Mouse (Mus musculus) forebrain, embryonic 15.5 days (tissue): ENCODE data around the gene Rtf1. TPM values are rescaled to one million over a fixed set of nuclear protein-coding genes. Genes with fewer than 3 reads are reported as not detected.
"Not testable (repeated sequence)": the region's sequence is repeated elsewhere in the genome, so short reads cannot be mapped to it uniquely, and the experiment has no call there.

ENCODE experiments used
- ATAC-seq: fragments of 200-750 bp; cut with Nextera tagmentation; replicated peaks from 2 replicates; pipeline ENCODE4 v1.8.0; 2017; ENCODE audit warnings: mild to moderate bottlenecking, moderate TSS enrichment, moderate library complexity
- H3K27ac ChIP-seq: fragments of 300-500 bp; sonication (generic); replicated peaks from 2 replicates; pipeline ENCODE4 v1.5.1; 2015; ENCODE audit warnings: mild to moderate bottlenecking, inconsistent platforms
- H3K27me3 ChIP-seq: fragments of 300-500 bp; sonication (generic); 2 replicates; pipeline ENCODE4 v1.6.1; 2015; ENCODE audit warnings: inconsistent platforms
- H3K36me3 ChIP-seq: fragments of 300-500 bp; sonication (generic); 2 replicates; pipeline ENCODE4 v1.6.1; 2015; ENCODE audit warnings: mild to moderate bottlenecking, inconsistent platforms
- H3K4me1 ChIP-seq: fragments of 300-500 bp; sonication (generic); 2 replicates; pipeline ENCODE4 v1.6.1; 2015; ENCODE audit warnings: inconsistent platforms
- H3K4me2 ChIP-seq: fragments of 300-500 bp; sonication (generic); replicated peaks from 2 replicates; pipeline ENCODE4 v1.6.1; 2015; ENCODE audit warnings: mild to moderate bottlenecking, inconsistent platforms
- H3K4me3 ChIP-seq: fragments of 300-500 bp; sonication (generic); 2 replicates; pipeline ENCODE4 v1.5.1; 2015; ENCODE audit warnings: mild to moderate bottlenecking, inconsistent platforms
- H3K9ac ChIP-seq: fragments of 300-500 bp; sonication (generic); replicated peaks from 2 replicates; pipeline ENCODE4 v1.6.1; 2015; ENCODE audit warnings: mild to moderate bottlenecking, inconsistent platforms
- H3K9me3 ChIP-seq: fragments of 300-500 bp; sonication (generic); 2 replicates; pipeline ENCODE4 v1.6.1; 2016; ENCODE audit warnings: inconsistent platforms
- WGBS: fragments of 180-500 bp; shearing (Covaris S2); methylation state at CpG from one replicate; pipeline ENCODE4 v1.1.7; 2015; ENCODE audit warnings: mixed read lengths; 5-methylcytosine and 5-hydroxymethylcytosine counted together
- polyA plus RNA-seq: library from polyadenylated mRNA; unstranded; fragments of >200 nt; fragmentation: Nextera tagmentation; extraction: Ambion mirVana; gene quantifications from 2 replicates; pipeline ENCODE4 v1.2.1, GENCODE M21; 2015

The Rtf1 gene
- polyA plus RNA-seq, 1 experiment from 2014 or later, result 73.7 TPM

DNA sequence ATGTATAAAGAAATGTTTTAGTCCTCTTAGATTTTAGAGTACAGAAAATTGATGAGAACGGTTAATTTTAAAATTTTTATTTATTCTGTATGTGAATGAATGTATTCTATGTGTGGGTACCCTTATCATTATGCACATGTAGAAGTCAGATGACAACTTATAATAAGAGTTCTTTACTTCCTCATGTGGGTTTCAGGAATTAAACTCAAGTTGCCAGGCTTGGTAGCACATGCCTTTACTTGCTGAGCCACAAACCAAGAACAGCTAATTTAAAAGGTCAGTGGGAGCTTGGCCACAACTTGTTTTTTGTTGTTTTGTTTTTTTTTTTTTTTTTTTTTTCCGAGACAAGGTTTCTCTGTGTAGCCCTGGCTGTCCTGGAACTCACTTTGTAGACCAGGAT lies 20.0 kb downstream of the Rtf1 start:
- no peak overlapping the region for H3K4me2 ChIP-seq
- WGBS, result 95% methylated on average over 1 of the region's 2 CpGs
- H3K4me3 ChIP-seq, result no peak overlapping the region
- peaks cover 19% of the 10 kb centered on the region for H3K36me3 ChIP-seq
- H3K9ac ChIP-seq, result no peak overlapping the region
- no peaks in the 10 kb centered on the region for H3K9me3 ChIP-seq
- ATAC-seq, result no peak
- no peaks in the 10 kb centered on the region for H3K27me3 ChIP-seq
- no peak overlapping the region for H3K27ac ChIP-seq
- no peaks in the 10 kb centered on the region for H3K4me1 ChIP-seq

- no peak overlapping the region for H3K27ac ChIP-seq
- peaks cover 19% of the 10 kb centered on the region for H3K36me3 ChIP-seq
- no peak overlapping the region for H3K4me3 ChIP-seq
- 79% methylated on average over 1 of the region's 1 CpGs for WGBS
- no peak overlapping the region for H3K4me2 ChIP-seq
- no peaks in the 10 kb centered on the region for H3K9me3 ChIP-seq
- no peak overlapping the region for H3K9ac ChIP-seq
- ATAC-seq, result no peak
- H3K27me3 ChIP-seq, result no peaks in the 10 kb centered on the region
- no peaks in the 10 kb centered on the region for H3K4me1 ChIP-seq
Measured at GRCm38 (mm10) chr2:119696111-119696510, 21.2 kb downstream of the Rtf1 start.

GRCm38 (mm10) chr2:119698472-119698871 lies 23.6 kb downstream of the Rtf1 start:
- Histone ChIP-seq H3K27ac (no peak overlapping the region), H3K9me3 (no peaks in the 10 kb centered on the region), H3K4me1 (no peaks in the 10 kb centered on the region), H3K9ac (no peak overlapping the region), H3K4me2 (no peak overlapping the region), H3K27me3 (no peaks in the 10 kb centered on the region), H3K4me3 (no peak overlapping the region), H3K36me3 (peaks cover 13% of the 10 kb centered on the region)
- ATAC-seq, result no peak
- WGBS, result 92% methylated on average over 2 of the region's 2 CpGs

- H3K9me3 ChIP-seq, result no peaks in the 10 kb centered on the region
- ATAC-seq, result no peak
- H3K9ac ChIP-seq, result no peak overlapping the region
- 96% methylated on average over 3 of the region's 3 CpGs for WGBS
- no peaks in the 10 kb centered on the region for H3K4me1 ChIP-seq
- peaks cover 6% of the 10 kb centered on the region; the same call in 1 of the 2 replicates for H3K36me3 ChIP-seq
- no peaks in the 10 kb centered on the region for H3K27me3 ChIP-seq
- no peak overlapping the region for H3K4me2 ChIP-seq
- no peak overlapping the region for H3K4me3 ChIP-seq
- no peak overlapping the region for H3K27ac ChIP-seq
Measured at GRCm38 (mm10) chr2:119699962-119700361, 25.1 kb downstream of the Rtf1 start.

- 96% methylated on average over 2 of the region's 2 CpGs for WGBS
Measured at GRCm38 (mm10) chr2:119703171-119703570, 28.3 kb downstream of the Rtf1 start.

GRCm38 (mm10) chr2:119707676-119708075 lies 32.8 kb downstream of the Rtf1 start:
- no peaks in the 10 kb centered on the region for H3K4me1 ChIP-seq
- no peaks in the 10 kb centered on the region for H3K9me3 ChIP-seq
- no peak overlapping the region for H3K4me3 ChIP-seq
- H3K27ac ChIP-seq, result no peak overlapping the region
- H3K9ac ChIP-seq, result no peak overlapping the region
- no peaks in the 10 kb centered on the region for H3K27me3 ChIP-seq
- ATAC-seq, result no peak
- WGBS, result 81% methylated on average over 3 of the region's 3 CpGs
- H3K36me3 ChIP-seq, result peaks cover 52% of the 10 kb centered on the region
- no peak overlapping the region for H3K4me2 ChIP-seq

More at GRCm38 (mm10) chr2:119703171-119703570, 28.3 kb downstream of the Rtf1 start:
- Histone ChIP-seq H3K4me2 (no peak overlapping the region), H3K27ac (no peak overlapping the region), H3K27me3 (no peaks in the 10 kb centered on the region), H3K36me3 (peaks cover 24% of the 10 kb centered on the region), H3K9ac (no peak overlapping the region), H3K4me1 (no peaks in the 10 kb centered on the region), H3K9me3 (no peaks in the 10 kb centered on the region), H3K4me3 (no peak overlapping the region)
- no peak for ATAC-seq

DNA sequence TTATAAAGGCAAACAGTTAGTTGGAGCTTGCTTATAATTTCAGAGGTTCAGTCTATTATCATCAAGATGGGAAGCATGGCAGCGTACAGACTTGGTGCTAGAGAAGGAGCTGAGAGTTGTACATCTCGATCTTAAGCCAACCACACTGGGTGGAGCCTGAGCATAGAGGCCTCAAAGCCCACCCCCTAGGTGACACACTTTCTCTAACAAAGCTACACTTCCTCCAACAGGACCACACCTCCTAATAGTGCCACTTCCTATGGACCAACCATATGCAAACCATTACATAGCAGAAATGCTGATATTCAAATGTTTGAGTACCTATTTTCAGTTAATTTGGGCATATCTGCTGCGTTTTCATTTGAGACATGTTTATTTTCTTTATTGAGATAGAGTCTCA lies 35.1 kb downstream of the Rtf1 start:
- H3K4me1 ChIP-seq, result no peaks in the 10 kb centered on the region
- H3K4me3 ChIP-seq, result no peak overlapping the region
- H3K27ac ChIP-seq, result no peak overlapping the region
- no peaks in the 10 kb centered on the region for H3K27me3 ChIP-seq
- peaks cover 69% of the 10 kb centered on the region for H3K36me3 ChIP-seq
- H3K4me2 ChIP-seq, result no peak overlapping the region
- no peak overlapping the region for H3K9ac ChIP-seq
- H3K9me3 ChIP-seq, result no peaks in the 10 kb centered on the region
- no peak for ATAC-seq
- 89% methylated on average over 3 of the region's 3 CpGs for WGBS

DNA sequence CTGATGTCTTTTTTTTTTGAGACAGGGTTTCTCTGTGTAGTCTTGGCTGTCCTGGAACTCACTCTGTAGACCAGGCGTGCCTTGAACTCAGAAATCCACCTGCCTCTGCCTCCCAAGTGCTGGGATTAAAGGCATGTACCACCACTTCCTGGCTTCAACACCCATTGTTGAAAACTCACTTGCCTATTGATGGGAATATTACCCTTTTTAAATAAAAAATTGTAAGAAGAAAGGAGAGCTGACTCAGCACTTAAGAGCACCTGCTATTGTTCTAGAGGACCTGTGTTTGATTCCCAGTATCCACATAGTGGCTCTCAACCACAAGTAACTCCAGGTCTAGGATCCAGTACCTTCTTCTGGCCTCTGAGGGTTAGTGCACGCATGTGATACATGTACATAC lies 41.0 kb downstream of the Rtf1 start:
- not testable (repeated sequence) for H3K27me3 ChIP-seq, H3K9me3 ChIP-seq, H3K27ac ChIP-seq, H3K4me2 ChIP-seq, ATAC-seq, H3K4me3 ChIP-seq, H3K4me1 ChIP-seq, H3K9ac ChIP-seq
- H3K36me3 ChIP-seq, result peaks cover 75% of the 10 kb centered on the region
- 92% methylated on average over 2 of the region's 2 CpGs for WGBS

DNA sequence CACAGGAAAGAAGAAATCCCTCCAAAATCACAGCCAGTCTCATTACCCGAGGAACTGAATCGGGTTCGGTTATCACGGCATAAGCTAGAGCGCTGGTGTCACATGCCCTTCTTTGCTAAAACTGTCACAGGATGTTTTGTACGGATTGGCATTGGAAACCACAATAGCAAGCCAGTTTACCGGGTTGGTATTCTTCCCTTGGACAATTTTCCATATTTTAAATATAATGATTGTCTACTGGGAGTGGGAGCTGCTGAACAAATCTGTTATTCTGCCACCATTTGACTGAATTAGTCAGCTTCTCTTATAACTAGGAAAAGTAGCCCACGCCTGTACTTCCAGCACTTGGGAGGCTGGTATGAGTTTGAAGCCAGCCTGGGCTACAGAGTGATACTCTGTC lies 46.2 kb downstream of the Rtf1 start:
- Histone ChIP-seq H3K27ac (no peak overlapping the region), H3K4me2 (no peak overlapping the region), H3K4me3 (no peak overlapping the region), H3K27me3 (no peaks in the 10 kb centered on the region), H3K9ac (no peak overlapping the region), H3K36me3 (peaks cover 81% of the 10 kb centered on the region), H3K9me3 (no peaks in the 10 kb centered on the region), H3K4me1 (no peaks in the 10 kb centered on the region)
- WGBS, result 96% methylated on average over 8 of the region's 8 CpGs
- no peak for ATAC-seq

DNA sequence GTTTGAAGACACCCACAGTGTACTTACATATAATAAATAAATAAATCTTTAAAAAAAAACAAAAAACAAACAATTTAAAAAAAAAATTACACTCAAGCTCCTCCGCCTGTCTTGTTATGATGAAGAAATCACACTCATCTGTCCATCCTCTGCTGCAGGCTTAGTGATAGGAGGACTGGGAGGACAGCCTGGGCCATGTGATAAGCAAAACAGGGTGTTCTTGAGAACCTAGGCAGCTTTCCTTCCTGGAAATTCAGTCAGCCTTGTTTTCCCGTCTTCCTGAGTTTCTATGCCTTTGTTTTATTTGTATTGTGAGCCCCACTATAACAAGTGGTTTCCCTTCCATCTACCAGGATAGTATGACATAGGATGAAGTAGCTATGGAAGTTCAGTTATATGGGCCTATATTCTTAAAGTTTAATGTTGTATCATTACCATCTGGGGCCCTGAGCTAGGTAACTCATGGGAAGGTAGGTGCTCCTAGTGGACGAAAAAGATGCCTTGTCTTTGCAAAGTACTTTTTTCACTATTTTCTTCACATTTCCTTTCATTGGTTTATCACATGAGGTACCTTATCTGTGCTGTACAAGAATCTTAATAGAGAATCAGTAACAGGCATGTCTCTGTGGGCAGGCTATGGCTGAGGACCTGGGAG lies 53.0 kb downstream of the Rtf1 start:
- 90% methylated on average over 3 of the region's 3 CpGs for WGBS
- ATAC-seq, result no peak

GRCm38 (mm10) chr2:119730735-119731134 lies 55.9 kb downstream of the Rtf1 start:
- Histone ChIP-seq H3K4me2 (no peak overlapping the region), H3K27me3 (no peaks in the 10 kb centered on the region), H3K9me3 (no peaks in the 10 kb centered on the region), H3K9ac (no peak overlapping the region), H3K27ac (no peak overlapping the region), H3K36me3 (peaks cover 90% of the 10 kb centered on the region), H3K4me1 (no peaks in the 10 kb centered on the region), H3K4me3 (no peak overlapping the region)
- 87% methylated on average over 4 of the region's 4 CpGs for WGBS
- no peak for ATAC-seq

More for the DNA sequence above, 53.0 kb downstream of the Rtf1 start:
- Histone ChIP-seq H3K27me3 (no peaks in the 10 kb centered on the region), H3K9ac (no peak overlapping the region), H3K36me3 (peaks cover 91% of the 10 kb centered on the region), H3K4me2 (no peak overlapping the region), H3K4me1 (no peaks in the 10 kb centered on the region), H3K9me3 (no peaks in the 10 kb centered on the region), H3K4me3 (no peak overlapping the region), H3K27ac (no peak overlapping the region)

GRCm38 (mm10) chr2:119737124-119737523 lies 62.3 kb downstream of the Rtf1 start:
- 23% methylated on average over 12 of the region's 12 CpGs for WGBS
- H3K4me3 ChIP-seq, result no peak overlapping the region
- H3K27me3 ChIP-seq, result peaks cover 6% of the 10 kb centered on the region; the same call in 1 of the 2 replicates
- H3K9me3 ChIP-seq, result no peaks in the 10 kb centered on the region
- no peak overlapping the region for H3K9ac ChIP-seq
- peaks cover 9% of the 10 kb centered on the region for H3K4me1 ChIP-seq
- H3K27ac ChIP-seq, result no peak overlapping the region
- H3K4me2 ChIP-seq, result no peak overlapping the region
- peaks cover 31% of the 10 kb centered on the region for H3K36me3 ChIP-seq
- no peak for ATAC-seq

- Histone ChIP-seq H3K9ac (no peak overlapping the region), H3K36me3 (peaks cover 4% of the 10 kb centered on the region; the same call in 1 of the 2 replicates), H3K27me3 (peaks cover 33% of the 10 kb centered on the region), H3K4me3 (no peak overlapping the region), H3K4me2 (no peak overlapping the region), H3K9me3 (no peaks in the 10 kb centered on the region), H3K27ac (no peak overlapping the region), H3K4me1 (peaks cover 36% of the 10 kb centered on the region)
- WGBS, result 17% methylated on average over 2 of the region's 2 CpGs
- no peak for ATAC-seq
Measured at GRCm38 (mm10) chr2:119740567-119740966, 65.7 kb downstream of the Rtf1 start.
